Mouse (Mus musculus) MEL (cell line): ENCODE data around the gene 6030445D17Rik. TPM values are rescaled to one million over a fixed set of nuclear protein-coding genes. Genes with fewer than 3 reads are reported as not detected.

Experiments used
- DNase-seq: peaks from one replicate; pipeline ENCODE4 v3.0.0; 2011; ENCODE audit warnings: low read depth, low spot score
- H3K27ac ChIP-seq: 2 replicates; pipeline ENCODE4 v1.5.1; 2012; ENCODE audit warnings: low read depth, mild to moderate bottlenecking, control low read depth, low read length, moderate library complexity; ENCODE audit not compliant: control insufficient read depth
- H3K27me3 ChIP-seq, 2 experiments: fragments of 150-350 bp in 1 of 2; sonication (generic) in 1 of 2; 2 replicates each; pipeline ENCODE4 v1.6.1; 2012; ENCODE audit warnings: low read length in 2 of 2, mild to moderate bottlenecking in 2 of 2, improper control_type of control experiment in 1 of 2, moderate library complexity in 1 of 2; ENCODE audit not compliant: insufficient read depth in 2 of 2, control insufficient read depth in 1 of 2
- H3K36me3 ChIP-seq, 2 experiments: 2 replicates each; pipeline ENCODE4 v1.6.1; 2012 to 2014; ENCODE audit warnings: low read length in 2 of 2, improper control_type of control experiment in 1 of 2, inconsistent platforms in 1 of 2, mild to moderate bottlenecking in 1 of 2; ENCODE audit not compliant: insufficient read depth in 2 of 2, control insufficient read depth in 1 of 2
- H3K4me1 ChIP-seq, 2 experiments: fragments of 150-350 bp in 1 of 2; sonication (generic) in 1 of 2; 2 replicates each; pipeline ENCODE4 v1.6.1; 2012; ENCODE audit warnings: low read length in 2 of 2, improper control_type of control experiment in 1 of 2, mild to moderate bottlenecking in 1 of 2; ENCODE audit not compliant: insufficient read depth in 2 of 2, control insufficient read depth in 1 of 2
- H3K4me3 ChIP-seq, 2 experiments: fragments of 150-350 bp in 1 of 2; sonication (generic) in 1 of 2; 2 replicates each; pipeline ENCODE4 v1.5.1; 2012; ENCODE audit warnings: low read depth in 2 of 2, low read length in 2 of 2, mild to moderate bottlenecking in 2 of 2, moderate library complexity in 2 of 2, control low read depth in 1 of 2, improper control_type of control experiment in 1 of 2; ENCODE audit not compliant: control insufficient read depth in 1 of 2, insufficient read depth in 1 of 2
- H3K79me2 ChIP-seq: 2 replicates; pipeline ENCODE4 v1.6.1; 2012; ENCODE audit warnings: mild to moderate bottlenecking, low read length, moderate library complexity; ENCODE audit not compliant: control insufficient read depth, poor library complexity, insufficient read depth
- H3K9ac ChIP-seq: 2 replicates; pipeline ENCODE4 v1.6.1; 2012; ENCODE audit warnings: low read depth, mild to moderate bottlenecking, control low read depth, low read length, moderate library complexity; ENCODE audit not compliant: control insufficient read depth, poor library complexity, severe bottlenecking
- H3K9me3 ChIP-seq: fragments of 150-350 bp; sonication (generic); replicated peaks from 2 replicates; pipeline ENCODE4 v1.6.1; 2012; ENCODE audit warnings: mild to moderate bottlenecking, low read length, improper control_type of control experiment, moderate library complexity; ENCODE audit not compliant: insufficient read depth
- E2F4 ChIP-seq: IDR thresholded peaks from 2 replicates; pipeline ENCODE4 v1.6.1; 2011; ENCODE audit warnings: low read depth, low read length, improper control_type of control experiment, borderline replicate concordance
- MAX ChIP-seq: IDR thresholded peaks from 2 replicates; pipeline ENCODE4 v1.6.1; 2011; ENCODE audit warnings: low read length, improper control_type of control experiment
- MAZ ChIP-seq: IDR thresholded peaks from 2 replicates; pipeline ENCODE4 v1.6.1; 2012; ENCODE audit warnings: low read depth, mild to moderate bottlenecking, inconsistent platforms, low read length, improper control_type of control experiment
- MEF2A ChIP-seq: IDR thresholded peaks from 2 replicates; pipeline ENCODE4 v1.6.1; 2014; ENCODE audit warnings: low read depth, mild to moderate bottlenecking, inconsistent platforms, low read length, improper control_type of control experiment; ENCODE audit not compliant: poor library complexity, insufficient replicate concordance, severe bottlenecking; ENCODE audit errors: extremely low read depth
- MXI1 ChIP-seq: IDR thresholded peaks from 2 replicates; pipeline ENCODE4 v1.6.1; 2011; ENCODE audit warnings: mild to moderate bottlenecking, low read depth, low read length, improper control_type of control experiment
- MYC ChIP-seq: IDR thresholded peaks from 2 replicates; pipeline ENCODE4 v1.6.1; 2011; ENCODE audit warnings: low read depth, mild to moderate bottlenecking, low read length, improper control_type of control experiment, moderate library complexity
- NELFE ChIP-seq: IDR thresholded peaks from 2 replicates; pipeline ENCODE4 v1.6.1; 2011; ENCODE audit warnings: low read depth, low read length, improper control_type of control experiment
- NRF1 ChIP-seq: IDR thresholded peaks from 2 replicates; pipeline ENCODE4 v1.6.1; 2014; ENCODE audit warnings: low read depth, mild to moderate bottlenecking, inconsistent platforms, low read length, improper control_type of control experiment, moderate library complexity; ENCODE audit not compliant: poor library complexity, insufficient read depth, severe bottlenecking
- POLR2A ChIP-seq, 2 experiments: IDR thresholded peaks; 2 replicates each; pipeline ENCODE4 v1.6.1; 2011 to 2012; ENCODE audit warnings: low read length in 2 of 2, mild to moderate bottlenecking in 2 of 2, control low read depth in 1 of 2, improper control_type of control experiment in 1 of 2, low read depth in 1 of 2, moderate library complexity in 1 of 2; ENCODE audit not compliant: control insufficient read depth in 1 of 2, insufficient read depth in 1 of 2, poor library complexity in 1 of 2
- POLR2AphosphoS2 ChIP-seq: IDR thresholded peaks from 2 replicates; pipeline ENCODE4 v1.6.1; 2011; ENCODE audit warnings: low read length, improper control_type of control experiment
- RAD21 ChIP-seq: IDR thresholded peaks from 2 replicates; pipeline ENCODE4 v1.6.1; 2011; ENCODE audit warnings: mild to moderate bottlenecking, low read depth, low read length, improper control_type of control experiment
- SIN3A ChIP-seq: IDR thresholded peaks from 2 replicates; pipeline ENCODE4 v1.6.1; 2012; ENCODE audit warnings: low read length, improper control_type of control experiment, inconsistent platforms
- TAL1 ChIP-seq: IDR thresholded peaks from 2 replicates; pipeline ENCODE4 v1.6.1; 2012; ENCODE audit warnings: mild to moderate bottlenecking, inconsistent platforms, low read length, moderate library complexity, mixed read lengths
- TBP ChIP-seq: IDR thresholded peaks from 2 replicates; pipeline ENCODE4 v1.8.0; 2011; ENCODE audit warnings: low read depth, low read length, improper control_type of control experiment
- TCF12 ChIP-seq: IDR thresholded peaks from 2 replicates; pipeline ENCODE4 v1.6.1; 2014; ENCODE audit warnings: low read depth, mild to moderate bottlenecking, inconsistent platforms, low read length, improper control_type of control experiment, moderate library complexity
- UBTF ChIP-seq: IDR thresholded peaks from 2 replicates; pipeline ENCODE4 v1.6.1; 2012; ENCODE audit warnings: low read depth, mild to moderate bottlenecking, inconsistent platforms, low read length, improper control_type of control experiment, moderate library complexity, borderline replicate concordance; ENCODE audit not compliant: insufficient read depth
- ZMIZ1 ChIP-seq: IDR thresholded peaks from 2 replicates; pipeline ENCODE4 v1.6.1; 2012; ENCODE audit warnings: low read depth, mild to moderate bottlenecking, inconsistent platforms, low read length, improper control_type of control experiment, moderate library complexity
- ZNF384 ChIP-seq: IDR thresholded peaks from 2 replicates; pipeline ENCODE4 v1.6.1; 2012; ENCODE audit warnings: low read depth, mild to moderate bottlenecking, inconsistent platforms, low read length, improper control_type of control experiment
- polyA plus RNA-seq, 2 experiments: library from polyadenylated mRNA; stranded (reverse) in 1 of 2; unstranded in 1 of 2; fragments of >175 nt in 1 of 2; fragments of >200 nt in 1 of 2; gene quantifications; 2 replicates each; pipeline versions ENCODE4 v1.2.1 to v1.2.4; 2012; ENCODE audit warnings: low replicate concordance in 2 of 2, low read depth in 1 of 2; ENCODE audit not compliant: insufficient read length in 2 of 2, insufficient read depth in 1 of 2, missing spikeins in 1 of 2
- total RNA-seq: library from RNA; depleted of rRNA; stranded (reverse); fragments of 300-350 nt; gene quantifications from 2 replicates; pipeline ENCODE4 v1.2.3, GENCODE M21; 2012

6030445D17Rik gene
- total and polyA plus RNA-seq, 3 experiments = 0.46 to 0.77 TPM; not detected in 1

DNA sequence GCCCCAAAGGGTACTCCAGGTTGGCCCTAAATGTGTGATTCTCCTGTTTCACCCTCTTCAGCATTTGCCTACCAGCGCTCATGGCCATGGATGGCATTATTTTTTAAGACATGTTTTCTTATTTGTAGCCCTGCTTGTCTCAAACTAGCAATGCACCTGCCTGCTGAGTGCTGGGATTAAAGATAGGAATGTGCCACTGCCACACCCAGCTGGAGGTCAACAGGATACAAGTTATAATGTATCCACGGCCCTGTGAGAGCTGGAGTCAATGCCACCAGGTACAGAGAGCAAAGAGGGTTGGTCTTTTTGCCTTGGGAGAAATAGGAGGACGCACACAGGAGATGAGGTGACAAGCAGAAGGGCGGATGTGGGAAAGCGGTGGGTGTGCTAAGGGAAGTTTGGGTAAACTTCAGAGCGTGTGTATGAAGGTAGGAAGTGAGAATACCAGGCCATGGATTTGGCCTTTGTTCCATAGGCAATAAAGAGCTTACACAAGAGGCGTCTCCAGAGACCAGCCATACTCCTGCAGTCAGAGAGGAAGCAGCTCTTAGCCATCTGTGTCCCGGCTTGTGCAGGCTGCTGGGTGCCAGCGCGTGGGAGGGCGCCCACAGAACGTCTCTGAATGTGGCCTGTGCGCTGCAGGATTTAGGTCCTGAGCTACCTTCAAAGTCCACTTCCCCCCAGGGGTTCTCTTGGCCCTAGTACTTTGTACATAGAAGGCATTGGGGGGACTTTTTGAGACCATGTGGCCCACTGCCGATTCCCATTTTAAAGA is 6.7 kb downstream of the 6030445D17Rik start:
- Histone ChIP-seq H3K27ac (no peak overlapping the region), H3K27me3 (no peaks in the 10 kb centered on the region), H3K36me3 (peaks cover 0 to 20% of the 10 kb centered on the region in 2 experiments; a peak in 2 of 4 replicates), H3K4me3 (peak overlapping the region; percentile 74 to 82), H3K9me3 (no peaks in the 10 kb centered on the region), H3K79me2 (peaks cover 15% of the 10 kb centered on the region), H3K9ac (peak overlapping the region; percentile 57), H3K4me1 (peaks cover 9 to 18% of the 10 kb centered on the region in 2 experiments)
- DNase-seq = peak; percentile 59
- TF ChIP-seq NRF1 (no peak), TAL1 (peak; percentile 28; the same call in 1 of the 2 replicates), MEF2A (no peak), E2F4 (no peak), RAD21 (no peak), POLR2AphosphoS2 (no peak)
- TF ChIP-seq, all 39 proteins: peak for 1

DNA sequence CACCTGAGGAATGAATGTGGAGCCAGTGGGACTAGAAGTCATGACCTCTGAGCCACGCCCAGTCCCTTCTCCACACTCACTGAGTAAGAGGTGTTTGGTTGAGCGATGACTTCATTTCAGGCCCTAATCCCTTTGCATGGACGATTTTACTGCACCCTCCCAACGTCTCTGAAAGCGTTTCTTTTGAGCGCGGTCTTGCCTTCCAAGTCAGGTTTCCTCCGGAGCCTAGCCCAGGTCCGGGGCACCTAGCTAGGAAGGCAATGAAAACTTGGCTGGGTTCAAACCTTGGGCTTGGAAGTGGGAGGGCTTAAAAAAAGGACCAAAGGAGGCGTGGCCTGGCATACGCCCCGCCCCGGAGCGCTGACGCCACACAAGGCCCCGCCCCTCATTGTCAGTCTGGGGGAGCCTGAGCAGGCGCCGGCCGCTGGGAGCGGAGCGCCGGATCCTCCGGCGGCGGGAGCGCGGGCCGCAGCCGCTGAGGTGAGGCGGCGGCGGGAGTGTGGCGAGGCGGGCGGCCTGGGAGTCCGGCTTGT is 7.4 kb downstream of the 6030445D17Rik start, which contains the start of gene Luzp1:
Luzp1 (plus strand) TSS at position 391 of the 533 bp plus-strand sequence.
- peak; percentile 76 for TF ChIP-seq NELFE
- peak; percentile 21; the same call in 1 of the 2 replicates for TF ChIP-seq MAX
- 0 out of 2 replicates have a peak, but pooled peaks have one; percentile 29 for TF ChIP-seq TBP
- 0 out of 2 replicates have a peak, but pooled peaks have one; percentile 80 for TF ChIP-seq UBTF
- no peak for TF ChIP-seq RAD21
- no peak for TF ChIP-seq MXI1
- peak; percentile 65 for TF ChIP-seq NRF1
- 0 out of 2 replicates have a peak, but pooled peaks have one; percentile 41 for TF ChIP-seq TCF12
- TF ChIP-seq MYC = no peak
- peak; percentile 56 for TF ChIP-seq SIN3A
- no peak for TF ChIP-seq E2F4
- TF ChIP-seq POLR2A (IDR thresholded peaks at IDR 0.05; ENCODE audit: control insufficient read depth in 1 of 2, insufficient read depth in 1 of 2, low read depth in 1 of 2, low read length in 2 of 2, poor library complexity in 1 of 2) = peak; percentile 84 to 94
- no peak for TF ChIP-seq ZNF384
- TF ChIP-seq MAZ = no peak
- peak; percentile 80; the same call in 1 of the 2 replicates for TF ChIP-seq ZMIZ1
- Histone ChIP-seq H3K79me2 (peaks cover 17% of the 10 kb centered on the region), H3K27ac (peak within 1 kb of the TSS; percentile 57), H3K9ac (peak within 1 kb of the TSS; percentile 91), H3K4me1 (peaks cover 9 to 18% of the 10 kb centered on the region in 2 experiments), H3K27me3 (no peaks in the 10 kb centered on the region), H3K4me3 (peak within 1 kb of the TSS; percentile 74 to 82), H3K9me3 (no peaks in the 10 kb centered on the region), H3K36me3 (peaks cover 0 to 20% of the 10 kb centered on the region in 2 experiments; a peak in 2 of 4 replicates)
- peak; percentile 93 for DNase-seq
